Mouse (Mus musculus) T-helper 1 cell (primary cell): ENCODE measurements around the gene Myl6b.
"Not testable (repeated sequence)": the region's sequence is repeated elsewhere in the genome, so short reads cannot be mapped to it uniquely, and the experiment has no call there.

Source experiments
- in situ Hi-C: fragments of 300-600 bp; cut with MboI, MseI; formaldehyde crosslinking; loops from one replicate; pipeline ENCODE4 v1.15.1; 2025; ENCODE audit warnings: high pct_unique_total_duplicates

The Myl6b gene

GRCm38 (mm10) chr10:128518833-128519232 is 20.3 kb upstream of the Myl6b start:
- in situ Hi-C loops, result no loop called here

- in situ Hi-C loops, result no loop called here
These were observed 18.2 kb upstream of the Myl6b start for GRCm38 (mm10) chr10:128516677-128517076.

- in situ Hi-C loops, result no loop called here
These were observed 17.5 kb upstream of the Myl6b start for GRCm38 (mm10) chr10:128516029-128516428.

GRCm38 (mm10) chr10:128515044-128515443 is 16.6 kb upstream of the Myl6b start:
- in situ Hi-C loops, result no loop called here

GRCm38 (mm10) chr10:128511761-128512160 is 13.3 kb upstream of the Myl6b start:
- in situ Hi-C loops, result no loop called here

GRCm38 (mm10) chr10:128511189-128511588 is 12.7 kb upstream of the Myl6b start:
- in situ Hi-C loops, result no loop called here

- in situ Hi-C loops, result no loop called here
These were observed 11.8 kb upstream of the Myl6b start for GRCm38 (mm10) chr10:128510301-128510700.

GRCm38 (mm10) chr10:128509831-128510230 is 11.3 kb upstream of the Myl6b start:
- in situ Hi-C loops, result no loop called here

- in situ Hi-C loops, result no loop called here
These were observed 10.7 kb upstream of the Myl6b start for GRCm38 (mm10) chr10:128509203-128509602.

- in situ Hi-C loops, result no loop called here
These were observed 9.8 kb upstream of the Myl6b start for GRCm38 (mm10) chr10:128508260-128508659.

GRCm38 (mm10) chr10:128505974-128506373 is 7.5 kb upstream of the Myl6b start:
- in situ Hi-C loops, result no loop called here

- in situ Hi-C loops, result not testable (repeated sequence)
These were observed 6.8 kb upstream of the Myl6b start for GRCm38 (mm10) chr10:128505371-128505667.

GRCm38 (mm10) chr10:128504641-128505370 is 6.3 kb upstream of the Myl6b start:
- in situ Hi-C loops, result no loop called here

- in situ Hi-C loops, result no loop called here
These were observed 5.5 kb upstream of the Myl6b start for GRCm38 (mm10) chr10:128504012-128504411.

GRCm38 (mm10) chr10:128503532-128503931 is 5.0 kb upstream of the Myl6b start:
- in situ Hi-C loops, result no loop called here

GRCm38 (mm10) chr10:128502341-128502740 is 3.9 kb upstream of the Myl6b start:
- in situ Hi-C loops, result no loop called here

GRCm38 (mm10) chr10:128499116-128499671 is 709 bp upstream of the Myl6b start:
- in situ Hi-C loops, result no loop called here

- in situ Hi-C loops, result no loop called here
These were observed 1.2 kb downstream of the Myl6b start for GRCm38 (mm10) chr10:128497134-128497737.

GRCm38 (mm10) chr10:128496509-128497077 is 1.9 kb downstream of the Myl6b start:
- in situ Hi-C loops, result no loop called here

GRCm38 (mm10) chr10:128495903-128496302 is 2.6 kb downstream of the Myl6b start:
- in situ Hi-C loops, result no loop called here

- in situ Hi-C loops, result no loop called here
These were observed 3.2 kb downstream of the Myl6b start for GRCm38 (mm10) chr10:128495270-128495669.

GRCm38 (mm10) chr10:128494667-128495245 is 3.7 kb downstream of the Myl6b start:
- in situ Hi-C loops, result no loop called here
